Mouse (Mus musculus) neural tube, embryonic 11.5 days (tissue): ENCODE data around the gene Pcp4l1. TPM values are rescaled to one million over a fixed set of nuclear protein-coding genes. Genes with fewer than 3 reads are reported as not detected.

Experiments used
- ATAC-seq: fragments of 200-750 bp; cut with Nextera tagmentation; 2 replicates; pipeline ENCODE4 v1.8.0; 2017; ENCODE audit warnings: moderate number of reproducible peaks, mild to moderate bottlenecking, moderate TSS enrichment, moderate library complexity; ENCODE audit not compliant: insufficient read depth, low FRiP score, low TSS enrichment
- DNase-seq: peaks from one replicate; pipeline ENCODE4 v3.0.0-alpha.2; 2015; ENCODE audit warnings: low spot score
- H3K27ac ChIP-seq: fragments of 300-500 bp; sonication (generic); 2 replicates; pipeline ENCODE4 v1.5.1; 2014; ENCODE audit warnings: low read depth, mild to moderate bottlenecking, low read length
- H3K27me3 ChIP-seq: fragments of 300-500 bp; sonication (generic); 2 replicates; pipeline ENCODE4 v1.6.1; 2014; ENCODE audit warnings: mild to moderate bottlenecking, low read length, mixed read lengths; ENCODE audit not compliant: control insufficient read depth, insufficient read depth
- H3K36me3 ChIP-seq: fragments of 300-500 bp; sonication (generic); 2 replicates; pipeline ENCODE4 v1.6.1; 2014; ENCODE audit warnings: mild to moderate bottlenecking, low read length, moderate library complexity, mixed read lengths; ENCODE audit not compliant: control insufficient read depth, insufficient read depth
- H3K4me1 ChIP-seq: fragments of 300-500 bp; sonication (generic); 2 replicates; pipeline ENCODE4 v1.6.1; 2014; ENCODE audit warnings: low read length, mixed read lengths; ENCODE audit not compliant: control insufficient read depth, insufficient read depth
- H3K4me2 ChIP-seq: fragments of 300-500 bp; sonication (generic); 2 replicates; pipeline ENCODE4 v1.6.1; 2014; ENCODE audit warnings: low read depth, mild to moderate bottlenecking, moderate library complexity
- H3K4me3 ChIP-seq: fragments of 300-500 bp; sonication (generic); 2 replicates; pipeline ENCODE4 v1.5.1; 2014; ENCODE audit warnings: low read depth, low read length
- H3K9ac ChIP-seq: fragments of 300-500 bp; sonication (generic); 2 replicates; pipeline ENCODE4 v1.6.1; 2014; ENCODE audit warnings: mild to moderate bottlenecking, low read length
- H3K9me3 ChIP-seq: fragments of 300-500 bp; sonication (generic); 2 replicates; pipeline ENCODE4 v1.6.1; 2016; ENCODE audit warnings: low read length; ENCODE audit not compliant: control insufficient read depth
- WGBS: fragments of 180-500 bp; shearing (Covaris S2); extraction: QIAGEN DNeasy Blood & Tissue Kit; methylation state at CpG from one replicate; pipeline ENCODE4 v1.1.7; 2014; 5-methylcytosine and 5-hydroxymethylcytosine counted together
- polyA plus RNA-seq: library from polyadenylated mRNA; unstranded; fragments of >200 nt; fragmentation: Nextera tagmentation; extraction: Ambion mirVana; gene quantifications from 2 replicates; pipeline ENCODE4 v1.2.1, GENCODE M21; 2014

Gene Pcp4l1
- polyA plus RNA-seq, 1 experiment from 2014 or later, result 3.8 TPM

- no peak within 1 kb of the TSS for H3K9ac ChIP-seq
- ATAC-seq (no peak), DNase-seq (no peak)
- H3K27ac ChIP-seq, result no peak within 1 kb of the TSS
- peaks cover 19% of the 10 kb centered on the region for H3K36me3 ChIP-seq
- no peaks in the 10 kb centered on the region for H3K9me3 ChIP-seq
- no peaks in the 10 kb centered on the region for H3K4me1 ChIP-seq
- 93% methylated on average over 14 of the region's 14 CpGs for WGBS
- no peak within 1 kb of the TSS for H3K4me3 ChIP-seq
- no peaks in the 10 kb centered on the region for H3K27me3 ChIP-seq
- no peak within 1 kb of the TSS for H3K4me2 ChIP-seq
Observed at GRCm38 (mm10) chr1:171234126-171234525, 38.1 kb upstream of the Pcp4l1 start, which contains the start of gene Fcer1g. TSS of gene Fcer1g (minus strand) at chr1:171234365.

DNA sequence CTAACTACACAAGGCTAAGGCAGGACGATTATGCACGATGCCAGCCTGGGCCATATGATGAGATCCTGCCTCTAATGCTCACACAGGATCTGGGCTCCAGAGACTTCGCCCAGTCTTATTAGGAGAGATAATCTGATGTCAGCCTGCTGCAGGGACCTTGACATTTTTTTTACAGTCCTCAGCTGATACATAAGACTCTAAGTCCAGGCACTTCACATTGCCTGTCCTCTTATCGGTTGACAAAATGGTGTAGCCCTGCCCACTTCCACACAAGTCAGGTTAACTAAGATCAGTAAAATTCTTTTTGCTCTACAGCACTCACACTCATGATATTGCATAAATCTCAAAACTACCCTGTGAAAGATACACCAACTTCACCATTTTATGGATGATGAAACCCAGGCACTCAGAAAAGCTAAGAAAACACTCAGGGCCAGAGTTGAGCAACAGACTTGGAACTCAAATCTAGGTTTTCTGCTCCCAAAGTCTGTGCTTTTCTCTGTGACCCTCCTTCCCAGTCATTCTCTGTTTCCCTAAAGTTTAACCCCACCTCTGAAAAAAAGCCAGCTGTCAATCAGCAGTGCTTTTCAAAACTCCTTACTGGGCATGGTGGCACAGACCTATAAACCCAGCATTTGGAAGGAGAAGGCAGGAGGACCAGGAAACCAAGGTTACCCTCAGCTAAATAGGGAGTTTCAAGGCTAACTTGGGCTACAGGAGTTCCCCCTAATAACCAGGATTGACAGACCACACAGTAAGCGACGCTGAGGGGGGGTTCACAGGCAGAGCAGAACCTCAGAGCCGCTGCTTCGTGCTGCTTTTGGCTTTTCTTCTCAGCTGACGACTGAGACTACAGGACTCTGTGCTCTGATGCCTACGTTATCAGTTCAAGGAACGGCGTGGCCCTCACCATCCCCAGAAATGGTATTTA, 37.0 kb upstream of the Pcp4l1 start:
- 85% methylated on average over 12 of the region's 12 CpGs for WGBS
- Histone ChIP-seq H3K27me3 (no peaks in the 10 kb centered on the region), H3K36me3 (peaks cover 18% of the 10 kb centered on the region), H3K4me2 (no peak overlapping the region), H3K27ac (no peak overlapping the region), H3K9ac (no peak overlapping the region), H3K4me3 (no peak overlapping the region), H3K9me3 (no peaks in the 10 kb centered on the region), H3K4me1 (no peaks in the 10 kb centered on the region)
- ATAC-seq, result no peak
- no peak for DNase-seq

DNA sequence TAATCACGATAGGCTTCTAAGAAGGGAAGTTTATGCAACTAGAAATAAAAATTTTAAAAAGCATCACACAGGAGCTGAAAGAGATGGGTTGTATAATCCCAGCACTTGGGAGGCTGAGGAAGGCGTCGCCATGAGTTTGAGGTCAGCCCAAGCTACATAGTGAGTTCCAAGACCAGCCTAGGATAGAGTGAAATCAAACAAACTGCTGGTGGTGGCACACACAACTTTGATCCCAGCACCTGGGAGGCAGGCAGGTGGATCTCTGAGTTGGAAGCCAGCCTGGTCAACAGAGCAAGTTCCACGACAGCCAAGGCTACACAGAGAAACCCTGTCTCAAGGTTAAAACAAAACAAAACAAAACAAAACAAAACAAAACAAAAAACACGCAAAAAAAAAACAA, 36.3 kb upstream of the Pcp4l1 start:
- no peak overlapping the region for H3K4me2 ChIP-seq
- H3K36me3 ChIP-seq, result peaks cover 16% of the 10 kb centered on the region
- no peak overlapping the region for H3K4me3 ChIP-seq
- WGBS, result 88% methylated on average over 5 of the region's 5 CpGs
- no peaks in the 10 kb centered on the region for H3K9me3 ChIP-seq
- H3K4me1 ChIP-seq, result no peaks in the 10 kb centered on the region
- H3K9ac ChIP-seq, result no peak overlapping the region
- H3K27me3 ChIP-seq, result no peaks in the 10 kb centered on the region
- no peak for ATAC-seq
- no peak overlapping the region for H3K27ac ChIP-seq
- no peak for DNase-seq

- H3K4me1 ChIP-seq, result no peaks in the 10 kb centered on the region
- ATAC-seq (no peak), DNase-seq (no peak)
- 83% methylated on average over 4 of the region's 4 CpGs for WGBS
- H3K27me3 ChIP-seq, result no peaks in the 10 kb centered on the region
- H3K27ac ChIP-seq, result no peak overlapping the region
- no peak overlapping the region for H3K9ac ChIP-seq
- H3K4me2 ChIP-seq, result no peak overlapping the region
- peaks cover 16% of the 10 kb centered on the region for H3K36me3 ChIP-seq
- H3K9me3 ChIP-seq, result no peaks in the 10 kb centered on the region
- no peak overlapping the region for H3K4me3 ChIP-seq
Observed at GRCm38 (mm10) chr1:171231844-171232243, 35.8 kb upstream of the Pcp4l1 start.

GRCm38 (mm10) chr1:171230215-171230614, 34.1 kb upstream of the Pcp4l1 start:
- no peak overlapping the region for H3K27ac ChIP-seq
- H3K4me3 ChIP-seq, result no peak overlapping the region
- peaks cover 8% of the 10 kb centered on the region for H3K36me3 ChIP-seq
- WGBS, result 68% methylated on average over 3 of the region's 3 CpGs
- no peak overlapping the region for H3K9ac ChIP-seq
- H3K27me3 ChIP-seq, result no peaks in the 10 kb centered on the region
- H3K4me1 ChIP-seq, result no peaks in the 10 kb centered on the region
- ATAC-seq, result no peak
- H3K9me3 ChIP-seq, result no peaks in the 10 kb centered on the region
- H3K4me2 ChIP-seq, result no peak overlapping the region
- no peak for DNase-seq

DNA sequence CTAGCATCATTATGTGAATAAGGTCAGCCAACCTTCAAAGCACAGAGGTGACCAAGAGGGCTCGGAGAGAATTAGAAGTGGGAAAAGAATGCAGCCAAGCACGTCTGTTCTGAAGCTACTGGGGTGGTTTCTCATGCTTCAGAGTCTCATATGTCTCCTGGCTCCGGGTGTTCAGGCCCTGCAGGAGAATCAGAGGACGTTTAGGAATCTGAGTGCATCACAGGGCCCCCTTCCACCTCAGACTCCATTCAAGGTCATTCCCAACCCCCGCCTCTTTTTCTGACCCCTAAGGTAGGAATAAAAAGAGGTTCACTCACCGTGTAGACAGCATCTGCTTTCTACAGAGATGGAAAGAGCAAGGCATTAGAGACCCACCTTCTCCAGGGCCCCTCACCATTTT, 33.7 kb upstream of the Pcp4l1 start:
- WGBS, result 54% methylated on average over 6 of the region's 6 CpGs
- ATAC-seq (no peak), DNase-seq (no peak)
- Histone ChIP-seq H3K4me2 (no peak overlapping the region), H3K9ac (no peak overlapping the region), H3K27ac (no peak overlapping the region), H3K27me3 (no peaks in the 10 kb centered on the region), H3K9me3 (no peaks in the 10 kb centered on the region), H3K4me1 (no peaks in the 10 kb centered on the region), H3K4me3 (no peak overlapping the region), H3K36me3 (peaks cover 7% of the 10 kb centered on the region; the same call in 1 of the 2 replicates)

DNA sequence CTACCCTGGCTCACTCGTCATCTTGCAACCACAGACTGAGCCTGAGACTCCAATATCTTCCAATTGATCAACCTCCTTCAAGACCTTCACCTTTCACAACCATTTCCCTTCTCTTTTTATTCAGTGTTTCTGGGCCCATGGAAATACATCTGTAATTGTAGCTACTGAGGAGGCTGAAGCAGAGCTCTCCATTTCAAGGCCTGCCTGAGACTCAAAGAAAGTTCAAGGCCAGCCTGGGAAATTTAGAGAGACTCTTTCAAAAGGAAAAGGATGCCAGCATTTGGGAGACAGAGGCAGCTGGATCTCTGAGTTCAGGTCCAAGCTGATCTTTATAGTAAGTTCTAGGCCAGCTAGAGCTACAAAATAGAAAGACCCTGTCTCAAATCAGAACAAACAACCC, 31.8 kb upstream of the Pcp4l1 start:
- Histone ChIP-seq H3K4me3 (no peak overlapping the region), H3K9me3 (no peaks in the 10 kb centered on the region), H3K4me2 (no peak overlapping the region), H3K36me3 (no peaks in the 10 kb centered on the region), H3K27me3 (no peaks in the 10 kb centered on the region), H3K4me1 (no peaks in the 10 kb centered on the region), H3K27ac (no peak overlapping the region), H3K9ac (no peak overlapping the region)
- 88% methylated on average over 1 of the region's 1 CpGs for WGBS
- DNase-seq (no peak), ATAC-seq (no peak)

- no peaks in the 10 kb centered on the region for H3K27me3 ChIP-seq
- no peaks in the 10 kb centered on the region for H3K9me3 ChIP-seq
- H3K4me1 ChIP-seq, result no peaks in the 10 kb centered on the region
- no peak overlapping the region for H3K4me2 ChIP-seq
- H3K27ac ChIP-seq, result no peak overlapping the region
- no peak overlapping the region for H3K4me3 ChIP-seq
- ATAC-seq (no peak), DNase-seq (no peak)
- no peak overlapping the region for H3K9ac ChIP-seq
- no peaks in the 10 kb centered on the region for H3K36me3 ChIP-seq
- WGBS, result 51% methylated on average over 4 of the region's 4 CpGs
Observed at GRCm38 (mm10) chr1:171226780-171227179, 30.7 kb upstream of the Pcp4l1 start.

DNA sequence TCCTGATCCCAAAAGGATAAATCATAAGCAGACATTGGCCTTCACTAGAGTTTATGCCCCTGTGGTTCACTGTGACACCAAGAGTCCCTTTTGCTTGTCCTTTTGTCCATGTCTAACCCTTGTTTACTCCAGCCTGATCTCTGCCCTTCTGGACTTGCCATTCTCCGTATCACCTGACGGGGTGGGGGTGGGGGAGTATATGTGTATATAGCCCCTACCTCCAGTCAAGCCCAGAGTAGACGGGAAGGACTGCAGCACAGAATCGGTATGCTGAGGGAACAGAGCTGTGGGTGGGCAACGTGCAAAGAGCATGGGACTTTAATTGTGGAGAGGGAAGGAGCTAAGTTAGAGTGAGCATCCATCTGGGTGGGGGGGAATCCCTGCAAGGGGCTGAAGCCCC, 28.8 kb upstream of the Pcp4l1 start, which contains the start of gene Apoa2:
Gene Apoa2, plus strand, starts transcription at position 198 of the 400 bp plus-strand sequence.
- Histone ChIP-seq H3K36me3 (no peaks in the 10 kb centered on the region), H3K9ac (no peak within 1 kb of the TSS), H3K27me3 (no peaks in the 10 kb centered on the region), H3K27ac (no peak within 1 kb of the TSS), H3K9me3 (no peaks in the 10 kb centered on the region), H3K4me2 (no peak within 1 kb of the TSS), H3K4me1 (0 out of 2 replicates have a peak, but pooled peaks cover 4% of the 10 kb centered on the region), H3K4me3 (no peak within 1 kb of the TSS)
- no peak for ATAC-seq
- WGBS, result 73% methylated on average over 5 of the region's 5 CpGs
- DNase-seq, result no peak
